Mouse (Mus musculus) heart, postnatal 4 days (tissue): ENCODE results near the gene Fahd2a. TPM values are rescaled to one million over a fixed set of nuclear protein-coding genes. Genes with fewer than 3 reads are reported as not detected.

Experiments used
- DNase-seq: peaks from one replicate; pipeline ENCODE4 v3.0.0; 2021
- total RNA-seq, 2 experiments: library from RNA; stranded (reverse); gene quantifications; 2 replicates each; pipeline ENCODE4 v1.2.3; 2021

Gene Fahd2a
- total RNA-seq = 10 to 100 TPM; 20.4 to 21.0 TPM

- peak; percentile 87 for DNase-seq
Measured at GRCm38 (mm10) chr2:127444055-127444789, at the start of gene Fahd2a. Gene Fahd2a, minus strand, starts transcription at chr2:127444565.

DNA sequence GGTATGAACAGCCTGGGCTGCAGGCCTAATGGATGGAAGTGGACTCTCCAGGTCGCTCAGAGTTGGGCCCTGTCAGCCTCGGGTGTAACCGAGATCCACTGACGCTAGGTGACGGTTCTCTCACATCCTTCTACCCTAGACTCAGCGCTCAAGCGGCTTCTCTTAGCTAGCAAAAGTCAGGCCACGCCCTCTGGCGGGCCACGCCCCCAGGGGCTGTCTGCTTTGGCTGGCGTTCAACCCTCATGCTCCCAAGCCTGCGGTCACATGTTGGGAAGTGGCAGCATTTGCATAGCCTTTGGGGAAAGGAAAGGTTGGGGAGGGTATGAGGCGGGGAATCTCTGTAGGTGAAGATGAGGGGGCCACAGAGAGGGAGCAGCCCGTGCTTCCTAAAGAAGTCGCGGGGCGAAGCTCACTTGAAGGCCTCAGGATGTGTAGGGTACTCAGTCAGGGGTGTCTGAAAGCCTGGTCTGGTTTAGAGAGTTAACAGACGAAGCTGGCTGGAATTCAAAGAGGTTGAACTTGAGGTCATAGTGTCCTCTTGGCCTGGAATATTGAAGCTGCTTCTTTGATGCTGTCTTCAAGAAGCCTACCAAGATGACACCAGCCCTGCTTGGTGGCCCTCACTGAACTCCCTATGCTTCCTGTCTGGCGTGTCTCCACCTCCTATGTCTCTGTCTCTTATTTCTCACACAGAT, 40.3 kb upstream of the Fahd2a start:
- DNase-seq = peak; percentile 81

GRCm38 (mm10) chr2:127483001-127483400, 38.6 kb upstream of the Fahd2a start:
- peak; percentile 24 for DNase-seq

DNA sequence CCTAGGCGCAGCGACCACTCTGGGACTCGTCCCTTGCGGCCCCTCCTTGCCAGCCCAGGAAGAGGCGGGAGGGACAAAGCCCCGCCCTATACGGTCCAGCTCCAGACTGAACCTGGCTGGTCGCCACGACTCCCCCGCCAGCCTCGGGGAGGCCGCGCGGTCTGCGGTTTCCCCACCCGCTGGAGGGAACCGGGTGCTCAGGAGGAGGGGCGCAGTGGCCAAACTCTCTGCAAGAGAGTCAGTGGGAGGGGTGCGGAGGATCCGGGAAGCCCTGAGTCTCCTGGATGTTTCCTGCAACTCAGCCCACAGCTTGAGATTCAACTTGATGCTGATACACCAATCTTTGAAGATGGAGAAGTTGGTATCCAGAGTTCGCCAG, 38.2 kb upstream of the Fahd2a start:
- peak; percentile 82 for DNase-seq

DNA sequence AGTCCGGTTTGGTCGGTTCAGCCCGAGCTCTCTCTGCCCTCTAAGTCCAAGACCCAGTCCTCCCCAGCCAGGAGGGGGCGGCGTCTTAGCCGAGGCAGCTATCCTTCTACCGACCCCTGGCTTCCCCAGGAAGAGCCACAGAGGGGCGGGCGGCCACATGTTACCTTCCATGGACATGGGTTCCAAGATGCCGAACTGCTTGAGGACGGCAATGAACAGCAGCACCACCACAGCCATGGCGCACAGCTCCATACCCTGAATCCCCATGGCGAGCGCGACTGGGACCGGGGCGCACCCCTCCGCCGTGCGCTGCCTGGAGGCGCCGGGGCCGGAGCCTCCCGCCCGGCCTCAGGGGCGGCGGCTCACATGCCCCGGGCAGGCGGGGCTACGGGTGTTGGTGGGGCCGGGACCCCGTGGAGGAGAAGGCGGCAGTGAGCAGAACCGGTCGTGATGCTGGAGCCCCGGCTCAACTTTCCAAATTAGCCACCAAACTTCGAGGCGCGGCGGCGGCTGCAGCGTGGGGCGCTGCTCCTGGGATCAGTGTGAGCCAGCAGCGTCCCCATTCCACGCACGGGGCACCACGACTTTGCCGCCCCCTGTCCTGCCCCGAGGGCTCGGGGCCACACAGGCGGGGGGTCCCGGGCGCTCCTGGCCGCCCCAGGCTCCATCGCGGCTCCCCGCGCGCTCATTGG, 37.6 kb upstream of the Fahd2a start:
- peak; percentile 23 for DNase-seq

DNA sequence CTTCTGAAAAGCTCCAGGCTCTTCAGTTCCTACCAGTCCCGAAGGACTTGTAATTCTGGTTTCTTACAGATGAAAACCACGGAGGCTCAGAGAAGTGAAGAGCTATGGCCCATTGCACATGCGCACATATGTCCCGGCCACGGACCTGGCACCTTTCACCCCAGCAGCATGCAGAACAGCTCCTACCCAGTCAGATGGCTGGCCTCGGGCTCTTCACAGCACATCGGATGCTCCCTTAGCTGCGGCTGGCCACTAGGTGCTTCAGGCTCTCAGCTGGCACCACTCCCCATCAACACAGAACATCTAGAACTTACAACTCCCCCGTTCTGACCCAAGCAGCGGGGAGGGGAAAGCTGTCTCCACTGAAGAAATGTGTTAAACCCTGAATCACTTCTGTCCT, 35.4 kb upstream of the Fahd2a start:
- DNase-seq = no peak

- no peak for DNase-seq
Measured at GRCm38 (mm10) chr2:127479210-127479609, 34.8 kb upstream of the Fahd2a start.

GRCm38 (mm10) chr2:127472279-127472678, 27.9 kb upstream of the Fahd2a start:
- DNase-seq = no peak

DNA sequence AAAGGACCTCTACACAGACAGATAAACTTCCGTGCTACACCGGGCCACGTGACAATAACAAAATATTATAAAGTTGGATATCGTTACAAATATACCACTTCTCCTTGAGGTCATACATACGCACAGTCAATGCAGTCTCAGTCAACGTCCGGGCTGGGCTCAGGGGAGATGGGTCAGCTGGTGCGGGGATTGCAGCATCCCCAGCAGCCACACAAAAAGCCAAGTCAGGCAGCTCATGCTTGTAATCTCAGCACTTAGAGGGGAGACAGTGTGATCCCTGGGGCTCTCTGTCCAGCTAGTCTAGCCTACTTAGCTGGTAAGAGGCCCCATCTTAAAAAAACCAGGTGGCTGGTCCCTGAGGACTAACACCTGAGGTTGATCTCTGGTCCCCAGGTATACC, 26.9 kb upstream of the Fahd2a start:
- DNase-seq = no peak

DNA sequence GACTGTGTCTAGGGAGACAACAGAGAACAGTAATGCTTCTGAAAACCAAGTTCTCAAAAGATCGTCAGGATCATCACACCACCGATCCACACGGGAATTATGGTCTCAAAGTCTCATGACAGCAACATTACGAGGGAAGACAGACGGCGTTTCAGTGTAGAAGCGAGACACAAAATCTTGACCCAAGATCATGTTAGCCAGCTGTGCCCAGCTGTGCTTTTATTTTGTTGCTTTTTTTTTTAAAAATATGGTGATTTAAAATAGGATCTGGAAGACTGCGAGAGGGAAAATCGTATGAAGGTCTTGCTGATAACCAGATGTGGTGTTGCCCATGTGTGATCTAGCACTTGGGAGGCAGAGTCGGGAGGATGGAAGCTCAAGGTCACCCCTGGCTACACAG, 26.3 kb upstream of the Fahd2a start:
- DNase-seq = no peak

- no peak for DNase-seq
Measured at GRCm38 (mm10) chr2:127470183-127470582, 25.8 kb upstream of the Fahd2a start.

- DNase-seq = peak; percentile 77
Measured at GRCm38 (mm10) chr2:127462314-127462713, 17.9 kb upstream of the Fahd2a start.

DNA sequence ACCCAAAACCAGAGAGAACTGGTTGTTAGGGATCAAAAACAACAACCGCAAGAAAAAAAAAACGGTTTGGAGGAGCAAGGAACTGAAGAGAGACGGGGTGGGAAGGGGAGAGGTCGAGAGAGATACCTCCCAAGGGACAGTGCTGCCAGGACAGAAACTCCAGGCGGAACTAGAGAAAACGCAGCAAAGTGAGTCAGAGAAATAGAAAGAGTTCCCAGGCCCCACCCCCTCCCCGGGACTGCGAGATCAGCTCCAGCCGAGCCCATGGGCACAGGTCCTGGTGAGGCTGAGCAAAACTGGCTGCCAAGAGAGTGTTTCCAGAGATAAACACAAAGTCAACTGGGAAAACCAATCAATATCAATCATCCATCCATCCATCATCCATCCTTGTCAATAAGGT, 17.0 kb upstream of the Fahd2a start:
- DNase-seq = no peak

GRCm38 (mm10) chr2:127459341-127459740, 15.0 kb upstream of the Fahd2a start:
- no peak for DNase-seq

GRCm38 (mm10) chr2:127453764-127454163, 9.4 kb upstream of the Fahd2a start:
- peak; percentile 81 for DNase-seq

- no peak for DNase-seq
Measured at GRCm38 (mm10) chr2:127453141-127453540, 8.8 kb upstream of the Fahd2a start.

GRCm38 (mm10) chr2:127451748-127452147, 7.4 kb upstream of the Fahd2a start:
- no peak for DNase-seq

- DNase-seq = no peak
Measured at GRCm38 (mm10) chr2:127449691-127450090, 5.3 kb upstream of the Fahd2a start.

DNA sequence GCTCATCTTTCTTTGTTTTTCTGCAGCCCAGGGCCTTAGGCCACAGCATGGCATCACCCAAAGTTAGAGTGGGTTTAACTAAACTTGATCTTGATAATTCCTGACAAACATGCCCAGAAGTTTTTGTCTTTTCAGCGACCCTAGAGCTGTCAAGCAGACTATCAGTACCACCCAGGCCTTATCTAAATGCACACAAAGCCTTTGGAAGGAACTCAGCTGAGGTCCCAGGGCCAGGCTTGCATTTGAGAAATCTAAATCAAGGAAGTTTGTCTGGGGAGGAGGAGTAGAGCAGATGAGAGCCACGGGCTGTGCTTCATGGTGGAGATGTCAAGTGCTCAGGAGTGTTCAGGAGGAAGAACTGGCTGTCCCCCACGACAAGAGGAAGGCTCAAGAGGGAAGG, 2.5 kb upstream of the Fahd2a start:
- no peak for DNase-seq

DNA sequence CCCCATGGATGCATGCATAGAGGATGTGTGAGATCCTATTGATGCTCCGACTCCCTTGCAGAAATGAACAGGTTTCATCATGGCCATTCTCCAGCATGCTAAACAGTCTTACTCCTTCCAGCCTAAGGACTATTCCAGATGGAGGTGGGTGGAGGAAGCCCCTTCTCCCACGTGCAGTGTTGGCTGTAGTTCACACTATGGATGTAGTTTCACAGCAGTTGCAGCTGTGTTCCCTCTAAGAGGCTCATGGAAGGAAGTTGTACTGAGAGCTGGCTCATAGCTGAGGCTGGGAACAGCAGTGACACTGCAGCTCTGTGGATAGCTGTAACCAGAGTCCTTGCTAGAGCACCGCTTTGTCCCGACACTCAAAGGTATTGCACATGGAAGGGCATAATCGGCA, 6.7 kb downstream of the Fahd2a start:
- DNase-seq = no peak

GRCm38 (mm10) chr2:127435554-127435953, 8.8 kb downstream of the Fahd2a start:
- no peak for DNase-seq

DNA sequence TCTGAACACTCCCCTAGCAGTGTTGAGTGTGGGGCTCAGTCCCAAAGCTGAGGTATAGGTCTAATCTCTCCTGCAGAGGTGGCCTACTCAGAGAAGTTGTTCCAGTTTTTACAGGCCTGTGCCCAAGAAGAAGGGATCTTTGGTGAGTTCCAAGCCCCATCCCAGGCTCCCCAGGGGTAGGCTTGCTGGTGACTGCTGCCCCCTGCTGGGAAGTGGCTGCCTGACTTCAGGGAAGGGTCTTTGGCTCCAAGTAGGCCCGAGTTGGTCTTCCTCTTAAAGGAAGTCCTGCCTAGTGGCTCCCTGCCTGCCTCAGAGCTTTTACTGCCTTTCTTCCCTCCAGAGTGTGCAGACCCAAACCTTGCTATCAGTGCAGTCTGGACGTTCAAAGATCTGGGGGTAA, 9.2 kb downstream of the Fahd2a start:
- DNase-seq = peak; percentile 42

- no peak for DNase-seq
Measured at GRCm38 (mm10) chr2:127433487-127434295, 10.7 kb downstream of the Fahd2a start.
